Mouse (Mus musculus) spleen, postnatal 4 days (tissue): ENCODE results near the gene Cd2.

Experiments used
- DNase-seq, 2 experiments: peaks; one replicate each; pipeline ENCODE4 v3.0.0; 2022; ENCODE audit warnings: low spot score in 2 of 2

Gene Cd2

GRCm38 (mm10) chr3:101293571-101294135, 5.9 kb upstream of the Cd2 start:
- no peak for DNase-seq

- DNase-seq: no peak
Measured at GRCm38 (mm10) chr3:101292611-101293010, 4.9 kb upstream of the Cd2 start.

GRCm38 (mm10) chr3:101290587-101291520, 3.1 kb upstream of the Cd2 start:
- no peak for DNase-seq

DNA sequence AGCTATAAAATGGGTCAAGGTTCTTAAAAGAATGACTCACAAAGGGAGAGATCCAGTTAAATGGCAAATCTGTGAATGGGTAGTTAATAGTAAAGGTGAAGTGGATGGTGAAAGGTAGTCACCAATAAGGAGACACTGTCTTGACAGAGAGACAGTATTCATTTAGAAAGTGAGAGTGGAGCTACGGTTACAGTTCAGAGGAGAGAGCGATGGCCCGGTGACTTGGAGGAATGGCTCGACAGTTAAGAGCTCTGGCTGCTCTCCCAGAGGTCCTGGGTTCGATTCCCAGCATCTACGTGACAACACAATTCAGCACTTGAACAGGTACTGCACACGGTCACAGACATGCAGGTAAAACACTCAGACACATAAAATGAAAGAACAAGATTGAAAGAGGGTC, 2.3 kb upstream of the Cd2 start:
- DNase-seq: no peak

GRCm38 (mm10) chr3:101289406-101289805, 1.7 kb upstream of the Cd2 start:
- DNase-seq: no peak

GRCm38 (mm10) chr3:101286336-101287325, 1.1 kb downstream of the Cd2 start:
- DNase-seq: no peak

DNA sequence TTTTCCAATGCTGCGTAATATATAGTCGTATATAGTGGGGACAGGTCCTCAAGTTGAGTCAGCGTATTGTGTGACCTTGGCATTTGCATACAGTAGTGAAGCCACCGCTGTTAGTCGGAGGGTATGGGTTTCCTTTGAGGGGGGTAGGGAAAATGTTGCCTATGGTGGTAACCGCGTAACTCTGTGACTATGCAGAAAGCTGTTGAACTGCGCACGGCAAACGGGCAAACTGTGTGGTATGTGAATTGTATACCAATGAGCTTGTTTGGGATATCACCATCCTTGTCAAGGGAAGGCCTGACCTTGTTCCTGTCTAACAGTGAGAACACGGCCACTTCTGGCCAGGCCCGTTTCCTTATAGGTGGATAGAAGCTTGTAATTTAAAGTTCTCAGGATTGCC, 1.9 kb downstream of the Cd2 start:
- no peak for DNase-seq

GRCm38 (mm10) chr3:101285021-101285615, 2.6 kb downstream of the Cd2 start:
- DNase-seq: no peak

DNA sequence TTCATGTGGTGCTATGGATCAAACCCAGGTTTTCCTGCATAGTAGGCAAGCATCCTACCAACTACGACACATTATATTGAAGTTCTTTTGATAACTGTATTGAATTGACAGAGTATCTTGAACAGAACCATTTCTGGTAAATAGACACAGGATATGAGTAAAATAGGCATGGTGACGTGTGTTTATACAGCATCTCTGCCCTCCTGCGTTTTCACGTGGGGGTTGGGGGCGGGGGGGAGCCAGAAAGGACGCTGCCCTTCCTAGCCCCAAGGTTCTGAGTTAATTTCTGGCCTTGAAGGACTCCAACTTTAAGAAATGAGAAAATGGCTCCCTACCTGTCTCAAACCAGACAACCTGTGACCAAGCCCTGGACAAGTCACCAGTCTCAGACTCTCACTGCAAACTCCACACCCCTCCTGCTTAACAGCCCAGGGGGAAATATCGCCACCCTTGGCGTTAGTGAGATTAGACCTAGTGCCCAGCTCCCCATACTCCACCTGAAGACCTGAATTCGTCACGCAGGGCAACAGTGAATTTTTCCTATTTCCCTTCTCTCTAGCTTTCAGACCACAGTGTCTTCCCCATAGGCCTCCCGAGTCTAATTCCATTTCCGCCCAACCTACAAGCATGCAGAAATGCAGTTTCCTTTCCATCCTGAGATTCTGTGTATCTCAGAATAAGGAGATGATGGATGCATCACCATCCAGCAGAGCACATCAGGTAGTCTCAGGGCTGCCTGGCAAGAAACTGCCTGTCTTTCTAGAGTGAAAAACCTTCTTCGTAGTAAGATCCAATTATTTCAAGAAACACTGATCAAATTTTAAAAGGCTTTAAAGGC, 3.7 kb downstream of the Cd2 start:
- no peak for DNase-seq

DNA sequence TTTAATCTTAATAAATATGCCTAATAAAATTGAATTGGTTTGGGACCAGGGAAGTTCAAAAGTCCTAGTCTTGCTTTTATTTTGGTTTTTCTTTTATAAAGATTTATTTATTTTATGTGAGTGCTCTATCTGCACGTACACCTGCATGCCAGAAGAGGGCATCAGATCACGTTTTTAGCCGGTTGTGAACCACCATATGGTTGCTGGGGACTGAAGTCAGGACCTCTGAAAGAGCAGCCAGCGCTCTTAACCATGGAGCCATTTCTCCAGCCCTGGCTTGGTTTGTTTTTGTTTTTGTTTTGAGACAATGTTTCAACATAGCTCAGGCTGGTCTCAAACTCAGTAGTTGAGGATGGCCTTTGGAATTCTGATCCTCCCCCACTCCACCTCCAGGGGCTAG, 4.3 kb downstream of the Cd2 start:
- no peak for DNase-seq

DNA sequence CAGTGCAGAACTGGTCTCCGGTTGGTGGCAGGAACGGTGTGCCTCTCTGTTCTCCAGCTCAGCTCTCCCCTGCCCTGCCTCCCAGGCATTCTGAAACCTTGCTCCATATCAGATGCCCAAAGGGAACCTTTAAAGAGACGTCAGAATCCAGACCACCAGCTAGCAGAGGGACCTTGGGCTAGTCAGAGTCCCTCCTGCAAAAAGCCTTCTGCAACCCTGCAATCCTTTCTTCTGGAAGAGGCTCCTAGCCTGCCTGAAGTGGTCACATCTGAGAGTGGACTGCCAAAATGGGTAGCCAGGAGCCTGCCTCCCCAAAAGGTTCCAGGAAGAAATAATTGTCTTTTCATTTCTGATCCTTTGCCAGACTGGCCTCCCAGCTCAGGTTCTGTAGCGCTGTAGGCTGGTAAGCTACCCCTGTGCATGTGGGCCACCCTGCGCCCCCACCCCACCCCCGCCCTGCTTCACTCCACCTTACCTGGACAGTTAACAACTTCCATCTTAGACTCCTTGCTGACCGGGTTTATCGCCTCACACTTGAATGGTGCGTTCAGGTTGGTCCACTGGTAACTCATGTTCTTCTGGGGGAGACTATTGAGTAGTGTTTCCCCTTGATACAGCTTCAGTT, 5.1 kb downstream of the Cd2 start:
- DNase-seq: no peak

- DNase-seq: no peak
Measured at GRCm38 (mm10) chr3:101281841-101282240, 5.9 kb downstream of the Cd2 start.

DNA sequence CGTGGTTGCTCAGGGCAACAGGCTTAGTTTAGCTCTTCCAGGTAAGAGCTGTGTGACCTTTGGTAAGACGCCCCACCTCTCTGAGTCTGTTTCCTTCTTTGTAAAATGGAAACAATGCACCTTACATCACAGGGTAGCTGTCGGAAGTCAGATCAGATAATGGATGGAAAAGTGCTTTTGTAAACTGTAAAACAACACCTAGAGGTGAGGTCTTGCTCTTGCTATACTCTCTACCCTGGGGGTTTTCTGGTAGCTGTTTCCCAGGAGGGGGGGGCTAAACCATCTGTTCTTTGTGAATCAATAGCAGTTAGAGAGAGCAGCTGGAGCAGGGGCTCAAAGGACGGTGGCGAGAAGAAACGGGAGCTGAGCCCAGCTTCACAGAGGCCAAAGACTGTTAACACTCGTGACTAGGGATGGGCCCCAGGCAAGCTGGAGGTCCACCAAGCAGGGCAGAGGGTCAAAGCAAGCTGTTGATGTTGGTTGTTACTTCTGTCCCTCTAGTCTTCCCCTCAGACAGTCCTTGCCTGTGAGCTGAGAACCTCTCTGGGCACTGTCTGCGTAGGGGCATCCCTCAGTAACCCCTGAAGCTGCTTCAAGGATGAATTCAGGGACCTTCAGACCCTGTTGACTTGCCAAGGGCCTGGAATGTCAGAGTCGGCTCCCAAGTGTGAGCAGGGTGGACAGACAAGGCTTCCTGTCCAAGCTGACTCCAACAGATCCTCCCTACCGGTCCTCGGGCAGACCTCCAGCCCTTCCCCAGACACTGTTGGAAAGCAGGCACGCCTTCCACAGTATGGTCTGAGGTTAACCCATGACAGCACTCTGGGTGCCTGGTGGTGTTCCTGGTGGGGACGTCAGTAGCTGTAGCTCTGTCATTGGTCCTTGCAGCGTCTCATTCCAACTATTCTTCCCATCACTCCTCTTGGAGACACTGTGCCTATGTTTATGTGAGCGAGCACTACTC, 7.1 kb downstream of the Cd2 start:
- no peak for DNase-seq

DNA sequence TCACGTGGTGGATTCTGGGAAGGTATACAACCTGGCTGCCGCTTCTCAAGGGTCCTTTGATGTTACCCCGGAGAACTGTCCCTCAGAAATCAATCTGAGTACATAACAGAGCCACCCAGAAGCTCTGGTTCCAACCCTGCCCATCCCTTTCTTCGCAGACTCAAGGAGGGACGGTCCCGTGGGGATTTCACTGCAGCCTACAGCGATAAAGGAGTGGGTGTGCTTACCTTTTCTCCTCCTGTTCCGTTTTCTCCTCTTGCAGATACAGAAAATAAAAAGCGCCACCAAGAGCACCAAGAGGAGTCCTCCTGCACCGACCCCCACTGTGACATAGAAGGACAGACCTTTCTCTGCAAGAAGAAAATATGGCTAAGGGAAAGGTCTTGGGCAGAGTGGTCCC, 8.2 kb downstream of the Cd2 start:
- DNase-seq: no peak

GRCm38 (mm10) chr3:101278396-101278795, 9.3 kb downstream of the Cd2 start:
- DNase-seq: no peak

DNA sequence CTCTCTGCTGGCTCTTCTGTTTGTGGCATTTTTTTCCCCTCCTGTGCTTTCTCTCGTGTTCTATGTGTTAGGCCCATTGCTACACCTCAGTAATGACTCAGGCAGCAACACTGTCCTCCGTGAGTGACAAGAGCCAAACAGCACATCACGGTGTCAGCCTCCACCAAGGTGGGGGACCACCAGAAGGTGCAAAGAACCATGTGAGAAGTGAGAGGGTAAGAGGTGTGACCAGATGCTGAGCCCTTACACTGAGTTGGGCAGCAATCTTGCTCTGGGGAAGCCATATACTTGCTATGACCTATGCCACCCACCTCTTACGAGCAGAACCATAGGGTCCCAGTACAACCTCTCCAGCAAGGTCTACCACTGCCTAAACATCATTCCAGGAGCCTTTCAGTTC, 9.9 kb downstream of the Cd2 start:
- DNase-seq: no peak

DNA sequence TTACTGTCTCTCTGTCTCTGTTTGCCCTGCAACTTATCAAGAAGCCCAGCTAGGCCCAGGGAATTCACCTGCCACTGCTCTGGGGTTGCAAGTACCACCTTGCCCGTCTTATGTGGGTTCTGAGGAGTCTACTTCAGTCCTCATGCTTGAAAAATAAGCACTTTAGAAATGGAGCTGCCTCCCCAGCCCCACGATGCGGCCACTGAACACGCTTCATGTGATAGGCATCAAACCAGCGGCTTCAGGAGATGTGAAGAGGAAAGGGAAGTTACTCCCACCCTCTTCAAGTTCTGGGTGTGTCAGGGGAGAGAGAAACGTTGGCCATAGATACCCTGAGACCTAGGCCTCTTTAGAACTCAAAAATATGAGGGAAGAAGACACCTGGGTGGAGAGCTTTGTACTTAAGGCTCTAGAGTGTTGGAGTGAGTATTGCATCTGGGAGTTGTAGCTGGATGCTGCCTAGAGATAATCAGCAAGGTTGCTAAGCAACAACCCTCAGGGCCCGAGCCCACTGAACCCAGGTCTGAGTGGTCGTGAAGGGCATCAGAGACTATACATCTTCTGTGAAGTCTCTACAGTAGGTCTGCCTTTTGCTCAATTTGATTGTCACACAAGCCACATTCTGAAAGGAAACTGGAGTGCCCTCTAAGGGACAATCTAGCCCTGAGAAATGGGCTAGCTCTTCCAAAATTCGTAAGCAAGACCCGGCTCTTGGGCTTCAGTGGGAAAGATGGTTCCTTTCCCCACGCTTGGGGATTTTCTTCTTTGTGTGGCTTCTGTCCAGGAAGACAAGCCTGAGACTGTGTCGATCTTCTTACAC, 11.0 kb downstream of the Cd2 start:
- DNase-seq: no peak

GRCm38 (mm10) chr3:101275636-101276300, 12.0 kb downstream of the Cd2 start:
- no peak for DNase-seq
